Mouse (Mus musculus) hindbrain, embryonic 13.5 days (tissue): ENCODE results near the gene Csf3. TPM values are rescaled to one million over a fixed set of nuclear protein-coding genes. Genes with fewer than 3 reads are reported as not detected.
A peak's percentile ranks its signal among the peaks of the same experiment; 100 is the strongest.
"Not testable (repeated sequence)": the region's sequence is repeated elsewhere in the genome, so short reads cannot be mapped to it uniquely, and the experiment has no call there.

Experiments used
- ATAC-seq: fragments of 200-750 bp; cut with Nextera tagmentation; 2 replicates; pipeline ENCODE4 v1.8.0; 2017; ENCODE audit warnings: moderate TSS enrichment; ENCODE audit not compliant: low FRiP score
- H3K27ac ChIP-seq: fragments of 300-500 bp; sonication (generic); 2 replicates; pipeline ENCODE4 v1.5.1; 2015; ENCODE audit warnings: inconsistent platforms, mild to moderate bottlenecking, moderate library complexity
- H3K27me3 ChIP-seq: fragments of 300-500 bp; sonication (generic); 2 replicates; pipeline ENCODE4 v1.6.1; 2015; ENCODE audit warnings: mild to moderate bottlenecking, inconsistent platforms
- H3K36me3 ChIP-seq: fragments of 300-500 bp; sonication (generic); 2 replicates; pipeline ENCODE4 v1.6.1; 2015; ENCODE audit warnings: mild to moderate bottlenecking, inconsistent platforms
- H3K4me1 ChIP-seq: fragments of 300-500 bp; sonication (generic); replicated peaks from 2 replicates; pipeline ENCODE4 v1.6.1; 2015; ENCODE audit warnings: inconsistent platforms
- H3K4me2 ChIP-seq: fragments of 300-500 bp; sonication (generic); 2 replicates; pipeline ENCODE4 v1.6.1; 2015; ENCODE audit warnings: inconsistent platforms, mild to moderate bottlenecking, moderate library complexity
- H3K4me3 ChIP-seq: fragments of 300-500 bp; sonication (generic); 2 replicates; pipeline ENCODE4 v1.5.1; 2015; ENCODE audit warnings: mild to moderate bottlenecking, inconsistent platforms
- H3K9ac ChIP-seq: fragments of 300-500 bp; sonication (generic); 2 replicates; pipeline ENCODE4 v1.6.1; 2015; ENCODE audit warnings: mild to moderate bottlenecking, inconsistent platforms
- H3K9me3 ChIP-seq: fragments of 300-500 bp; sonication (generic); 2 replicates; pipeline ENCODE4 v1.6.1; 2016; ENCODE audit warnings: inconsistent platforms
- WGBS: fragments of 180-500 bp; shearing (Covaris S2); methylation state at CpG from one replicate; pipeline ENCODE4 v1.1.7; 2015; 5-methylcytosine and 5-hydroxymethylcytosine counted together
- polyA plus RNA-seq: library from polyadenylated mRNA; unstranded; fragments of >200 nt; fragmentation: Nextera tagmentation; extraction: Ambion mirVana; gene quantifications from 2 replicates; pipeline ENCODE4 v1.2.1, GENCODE M21; 2015

The Csf3 gene
- polyA plus RNA-seq, 1 experiment from 2014 or later: not detected

- WGBS: 86% methylated on average over 16 of the region's 16 CpGs
- Histone ChIP-seq H3K4me1 (no peaks in the 10 kb centered on the region; the same call in 1 of the 2 replicates), H3K9me3 (no peaks in the 10 kb centered on the region), H3K27me3 (0 out of 2 replicates have a peak, but pooled peaks cover 8% of the 10 kb centered on the region), H3K4me2 (no peak overlapping the region), H3K27ac (no peak overlapping the region), H3K4me3 (no peak overlapping the region), H3K9ac (no peak overlapping the region), H3K36me3 (peaks cover 32% of the 10 kb centered on the region)
- no peak for ATAC-seq
Observed at GRCm38 (mm10) chr11:98698849-98699640, 2.0 kb upstream of the Csf3 start.

GRCm38 (mm10) chr11:98699911-98700310 is 1.2 kb upstream of the Csf3 start:
- Histone ChIP-seq H3K27me3 (0 out of 2 replicates have a peak, but pooled peaks cover 8% of the 10 kb centered on the region), H3K4me1 (no peaks in the 10 kb centered on the region; the same call in 1 of the 2 replicates), H3K27ac (no peak overlapping the region), H3K36me3 (peaks cover 32% of the 10 kb centered on the region), H3K4me3 (no peak overlapping the region), H3K9ac (no peak overlapping the region), H3K4me2 (no peak overlapping the region), H3K9me3 (no peaks in the 10 kb centered on the region)
- 47% methylated on average over 4 of the region's 4 CpGs for WGBS
- no peak for ATAC-seq

GRCm38 (mm10) chr11:98702323-98702722 is 1.3 kb downstream of the Csf3 start:
- ATAC-seq: no peak
- Histone ChIP-seq H3K9me3 (no peaks in the 10 kb centered on the region), H3K9ac (no peak overlapping the region; the same call in 1 of the 2 replicates), H3K4me1 (no peaks in the 10 kb centered on the region; the same call in 1 of the 2 replicates), H3K27me3 (0 out of 2 replicates have a peak, but pooled peaks cover 8% of the 10 kb centered on the region), H3K27ac (no peak overlapping the region), H3K4me3 (no peak overlapping the region), H3K36me3 (peaks cover 38% of the 10 kb centered on the region), H3K4me2 (no peak overlapping the region)
- 76% methylated on average over 5 of the region's 5 CpGs for WGBS

GRCm38 (mm10) chr11:98705021-98705420 is 4.0 kb downstream of the Csf3 start:
- no peak overlapping the region for H3K4me3 ChIP-seq
- no peak overlapping the region for H3K27ac ChIP-seq
- H3K9ac ChIP-seq: no peak overlapping the region
- no peak for ATAC-seq
- H3K9me3 ChIP-seq: no peaks in the 10 kb centered on the region
- peaks cover 4% of the 10 kb centered on the region; the same call in 1 of the 2 replicates for H3K4me1 ChIP-seq
- 0 out of 2 replicates have a peak, but pooled peaks cover 8% of the 10 kb centered on the region for H3K27me3 ChIP-seq
- H3K4me2 ChIP-seq: no peak overlapping the region
- WGBS: 92% methylated on average over 10 of the region's 10 CpGs
- peaks cover 65% of the 10 kb centered on the region for H3K36me3 ChIP-seq

- Histone ChIP-seq H3K9me3 (no peaks in the 10 kb centered on the region), H3K4me3 (no peak overlapping the region), H3K4me2 (no peak overlapping the region), H3K27ac (no peak overlapping the region), H3K27me3 (no peaks in the 10 kb centered on the region), H3K9ac (no peak overlapping the region), H3K36me3 (peaks cover 89% of the 10 kb centered on the region), H3K4me1 (peaks cover 4% of the 10 kb centered on the region; the same call in 1 of the 2 replicates)
- WGBS: 87% methylated on average over 22 of the region's 22 CpGs
- ATAC-seq: no peak
Observed at GRCm38 (mm10) chr11:98707401-98708281, 6.6 kb downstream of the Csf3 start.

GRCm38 (mm10) chr11:98708282-98708956 is 7.4 kb downstream of the Csf3 start:
- no peaks in the 10 kb centered on the region for H3K9me3 ChIP-seq
- H3K4me3 ChIP-seq: no peak overlapping the region
- no peaks in the 10 kb centered on the region for H3K27me3 ChIP-seq
- peaks cover 97% of the 10 kb centered on the region for H3K36me3 ChIP-seq
- no peak for ATAC-seq
- H3K9ac ChIP-seq: no peak overlapping the region
- H3K27ac ChIP-seq: no peak overlapping the region
- H3K4me2 ChIP-seq: no peak overlapping the region
- WGBS: 92% methylated on average over 19 of the region's 19 CpGs
- H3K4me1 ChIP-seq: peaks cover 4% of the 10 kb centered on the region; the same call in 1 of the 2 replicates

GRCm38 (mm10) chr11:98709001-98709741 is 8.1 kb downstream of the Csf3 start:
- Histone ChIP-seq H3K9ac (peak overlapping the region; percentile 19; the same call in 1 of the 2 replicates), H3K4me1 (peaks cover 4% of the 10 kb centered on the region; the same call in 1 of the 2 replicates), H3K36me3 (peaks cover 98% of the 10 kb centered on the region), H3K9me3 (no peaks in the 10 kb centered on the region), H3K27ac (no peak overlapping the region), H3K27me3 (no peaks in the 10 kb centered on the region), H3K4me2 (no peak overlapping the region), H3K4me3 (no peak overlapping the region)
- ATAC-seq: no peak
- 86% methylated on average over 26 of the region's 26 CpGs for WGBS

- ATAC-seq: peak; percentile 22; the same call in 1 of the 2 replicates
- no peak overlapping the region for H3K4me3 ChIP-seq
- peaks cover 98% of the 10 kb centered on the region for H3K36me3 ChIP-seq
- H3K4me2 ChIP-seq: no peak overlapping the region
- H3K9ac ChIP-seq: no peak overlapping the region
- 0 out of 2 replicates have a peak overlapping the region, but pooled peaks have one; percentile 4 for H3K27ac ChIP-seq
- no peaks in the 10 kb centered on the region for H3K9me3 ChIP-seq
- peaks cover 4% of the 10 kb centered on the region; the same call in 1 of the 2 replicates for H3K4me1 ChIP-seq
- WGBS: 62% methylated on average over 12 of the region's 12 CpGs
- no peaks in the 10 kb centered on the region for H3K27me3 ChIP-seq
Observed at GRCm38 (mm10) chr11:98710416-98711045, 9.5 kb downstream of the Csf3 start.

GRCm38 (mm10) chr11:98711046-98711434 is 10.0 kb downstream of the Csf3 start:
- no peak for ATAC-seq
- Histone ChIP-seq H3K9me3 (no peaks in the 10 kb centered on the region), H3K4me1 (peaks cover 4% of the 10 kb centered on the region; the same call in 1 of the 2 replicates), H3K27me3 (no peaks in the 10 kb centered on the region), H3K4me3 (no peak overlapping the region), H3K36me3 (peaks cover 98% of the 10 kb centered on the region), H3K27ac (0 out of 2 replicates have a peak overlapping the region, but pooled peaks have one; percentile 4), H3K9ac (no peak overlapping the region), H3K4me2 (no peak overlapping the region)
- WGBS: 84% methylated on average over 4 of the region's 4 CpGs

- 90% methylated on average over 6 of the region's 6 CpGs for WGBS
- not testable (repeated sequence) for H3K27me3 ChIP-seq, H3K9ac ChIP-seq, H3K9me3 ChIP-seq, H3K27ac ChIP-seq, ATAC-seq, H3K4me2 ChIP-seq, H3K4me1 ChIP-seq, H3K4me3 ChIP-seq
- peaks cover 98% of the 10 kb centered on the region for H3K36me3 ChIP-seq
Observed at GRCm38 (mm10) chr11:98712009-98712408, 10.9 kb downstream of the Csf3 start.

GRCm38 (mm10) chr11:98713703-98714102 is 12.6 kb downstream of the Csf3 start:
- Histone ChIP-seq H3K4me3 (no peak overlapping the region), H3K27ac (no peak overlapping the region), H3K4me1 (peaks cover 13% of the 10 kb centered on the region), H3K9ac (no peak overlapping the region), H3K27me3 (no peaks in the 10 kb centered on the region), H3K9me3 (no peaks in the 10 kb centered on the region), H3K36me3 (peaks cover 95% of the 10 kb centered on the region), H3K4me2 (no peak overlapping the region)
- no peak for ATAC-seq
- 82% methylated on average over 12 of the region's 12 CpGs for WGBS
